Mouse (Mus musculus) CD4-positive, CD25-positive, alpha-beta regulatory T cell, adult 2 months (primary cell): ENCODE measurements at regions not wholly inside any gene's neighbourhood (a gene's known extent, or its start where the extent isn't known, plus 50 kb on each side); places are given as distances from the start of the nearest gene placed in this dataset.

ENCODE experiments used
- DNase-seq: peaks from one replicate; pipeline ENCODE4 v3.0.0-alpha.2; 2012; ENCODE audit warnings: low read depth, low spot score

DNA sequence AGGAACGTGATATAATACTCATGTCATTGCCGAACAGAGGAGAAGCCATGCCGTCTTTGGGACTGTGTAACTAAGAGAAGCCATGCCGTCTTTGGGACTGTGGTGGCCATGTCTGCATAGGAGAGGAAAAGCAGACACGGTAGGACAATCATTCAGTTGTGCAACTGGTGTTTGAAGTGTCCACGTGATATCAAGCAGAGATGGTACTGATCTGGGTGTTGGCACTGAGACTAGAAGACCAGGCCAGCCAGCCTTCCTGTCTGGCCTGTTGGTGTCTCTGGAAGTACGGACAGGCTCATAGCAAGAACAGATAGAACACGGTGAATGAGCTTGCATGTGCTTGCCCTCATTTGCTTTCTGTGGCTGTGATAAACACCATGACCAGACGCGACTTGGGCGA lies 175.7 kb downstream of the Slc38a4 start:
- DNase-seq: no peak

DNA sequence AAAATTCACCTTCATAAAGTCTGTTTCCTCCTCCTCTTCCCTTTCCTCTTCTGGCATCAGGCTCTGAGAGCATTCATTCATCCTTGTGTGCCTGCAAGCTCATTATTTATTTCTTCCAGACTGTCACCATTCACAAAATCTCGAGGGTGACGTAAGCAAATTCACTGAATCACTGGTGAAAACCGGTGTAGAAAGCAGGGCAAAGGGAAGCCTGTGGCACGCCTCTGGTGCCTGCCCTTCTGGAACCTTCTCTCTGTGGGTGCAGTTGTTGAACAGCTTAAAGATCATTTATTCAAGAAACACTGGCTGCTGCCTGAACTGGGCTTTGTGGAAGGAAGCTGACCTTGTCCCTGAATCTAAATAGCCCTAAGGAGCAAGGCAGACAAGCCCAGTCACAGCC lies 177.0 kb downstream of the Slc38a4 start:
- no peak for DNase-seq

DNA sequence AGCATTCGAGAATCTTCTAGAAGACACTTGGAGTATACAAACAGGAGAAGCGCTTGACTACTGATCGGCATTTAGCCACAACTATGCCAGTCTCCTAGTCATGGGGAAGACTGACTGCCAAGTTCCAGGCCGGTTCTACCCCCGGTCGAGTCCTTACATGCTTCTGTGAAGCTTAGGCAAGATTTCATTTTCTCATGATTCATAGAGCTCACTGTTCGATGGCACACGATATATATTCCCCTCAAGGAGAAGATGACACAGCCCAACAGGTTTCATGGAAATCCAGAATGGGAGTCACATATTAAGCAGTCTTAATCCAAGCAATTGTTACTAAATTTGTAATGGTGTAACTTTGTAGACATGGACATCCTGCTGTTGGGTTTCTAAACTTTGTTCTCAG lies 177.8 kb downstream of the Slc38a4 start:
- DNase-seq: no peak

DNA sequence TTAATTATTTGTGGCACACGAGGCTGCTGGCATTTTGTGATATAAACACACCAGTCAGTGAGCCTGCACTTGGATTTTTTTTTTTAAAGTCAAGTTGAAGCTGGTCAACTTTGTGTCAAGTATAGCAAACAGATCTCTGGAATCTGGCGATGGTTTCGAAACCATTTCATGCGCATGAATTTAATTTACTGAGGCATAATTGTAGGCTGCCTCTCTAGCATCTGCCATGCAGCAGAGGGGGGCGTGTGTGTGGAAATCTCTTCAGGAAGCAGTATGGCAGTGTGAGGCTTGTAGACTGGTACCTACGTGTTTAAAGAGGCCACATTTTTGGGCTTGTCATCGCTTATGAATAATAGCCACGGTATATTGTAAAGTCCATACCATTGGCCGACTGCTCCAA lies 177.7 kb upstream of the Slc38a2 start:
- no peak for DNase-seq

DNA sequence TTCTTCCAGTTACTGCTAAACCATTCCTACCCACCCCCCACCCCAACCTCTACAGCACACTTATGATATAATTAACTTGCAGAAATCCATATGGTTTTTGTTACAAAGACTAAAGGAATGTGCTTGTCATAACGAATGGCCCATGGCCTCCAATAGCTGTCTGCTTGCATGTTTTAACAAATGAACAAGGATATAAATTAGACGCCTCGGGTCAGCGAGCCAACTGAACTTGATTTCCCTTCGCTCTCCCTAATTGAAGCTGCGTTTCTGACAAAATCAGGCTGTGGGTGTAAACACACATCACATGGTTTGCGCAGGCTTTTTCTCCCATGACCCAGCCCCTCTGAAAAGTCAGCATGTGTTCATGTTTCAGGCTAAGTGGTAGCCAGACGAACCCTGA lies 174.6 kb upstream of the Slc38a2 start:
- no peak for DNase-seq

DNA sequence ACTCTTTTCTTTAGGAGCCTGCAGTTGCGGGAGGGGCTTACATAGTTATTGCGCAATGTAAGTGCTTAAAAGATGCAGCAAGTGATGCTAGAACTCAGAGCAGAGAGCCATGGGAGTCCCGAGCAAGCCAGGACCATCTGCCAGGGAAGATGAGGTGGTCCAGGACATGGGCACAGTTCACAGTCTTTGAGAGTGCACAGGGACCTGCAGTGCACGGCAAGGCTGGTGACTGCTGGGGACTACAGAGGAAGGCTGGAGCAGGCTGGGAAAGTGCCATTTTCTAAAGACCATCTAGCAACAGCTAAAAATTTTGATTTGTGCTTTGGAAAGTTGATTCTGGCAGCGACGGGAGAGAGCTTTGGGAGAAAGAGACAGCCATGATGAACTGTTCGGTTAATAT lies 174.0 kb upstream of the Slc38a2 start:
- DNase-seq: no peak

DNA sequence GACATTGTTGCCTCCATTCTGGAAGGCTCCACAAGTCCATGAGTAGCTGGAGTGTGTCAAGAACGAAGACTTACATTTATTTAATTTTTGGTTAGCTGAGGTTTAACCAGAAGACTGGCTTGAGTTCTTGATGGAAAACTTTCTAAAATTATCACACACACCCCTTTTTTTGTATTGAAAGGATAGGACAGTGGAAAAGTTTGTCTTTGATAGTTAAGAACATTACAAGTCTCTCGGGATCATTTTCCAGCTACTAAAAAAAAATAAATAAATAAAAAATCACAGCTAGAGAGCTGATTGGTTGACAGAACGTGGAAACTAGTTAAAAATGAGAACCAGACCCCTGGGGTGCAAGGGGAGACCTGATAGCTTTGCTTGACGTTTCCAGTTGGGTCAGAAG lies 173.6 kb upstream of the Slc38a2 start:
- DNase-seq: no peak

DNA sequence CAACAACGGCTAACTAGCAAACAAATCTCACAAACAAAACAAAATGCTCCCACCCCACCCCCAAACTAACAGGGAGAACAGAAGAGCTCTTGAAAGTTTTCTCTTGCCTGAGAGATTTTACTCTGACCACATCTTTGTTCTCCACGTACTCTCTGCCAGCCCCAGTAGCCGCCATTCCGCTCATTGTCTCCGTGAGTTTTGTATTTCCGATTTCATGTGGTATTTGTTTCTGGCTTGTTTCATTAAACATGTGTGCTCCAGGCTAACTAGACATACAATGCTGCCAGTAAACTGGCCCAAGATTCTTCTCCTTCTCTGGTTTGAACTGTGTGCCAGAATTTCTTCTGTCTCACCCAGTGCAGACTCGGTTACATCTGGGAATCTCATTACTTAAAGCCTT lies 168.2 kb upstream of the Slc38a2 start:
- no peak for DNase-seq

DNA sequence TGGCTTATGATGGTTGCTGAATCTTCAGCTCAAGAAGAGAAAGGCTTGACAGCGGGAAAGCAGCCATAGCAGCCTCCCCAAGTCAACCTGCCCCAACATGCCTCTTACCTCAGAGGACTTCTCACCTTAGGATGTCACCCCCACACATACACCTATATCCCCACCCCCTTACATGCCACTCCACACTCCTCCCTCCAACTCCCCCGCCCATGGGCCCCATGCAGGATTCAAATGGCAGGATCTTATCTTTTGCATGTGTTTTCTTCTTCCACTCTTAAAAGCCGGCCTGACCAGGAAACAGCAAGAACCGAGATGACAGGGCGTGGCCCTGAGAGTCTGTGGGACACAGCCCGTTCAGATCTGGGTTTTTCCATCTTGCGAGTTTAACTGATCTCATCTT lies 166.4 kb upstream of the Slc38a2 start:
- no peak for DNase-seq

DNA sequence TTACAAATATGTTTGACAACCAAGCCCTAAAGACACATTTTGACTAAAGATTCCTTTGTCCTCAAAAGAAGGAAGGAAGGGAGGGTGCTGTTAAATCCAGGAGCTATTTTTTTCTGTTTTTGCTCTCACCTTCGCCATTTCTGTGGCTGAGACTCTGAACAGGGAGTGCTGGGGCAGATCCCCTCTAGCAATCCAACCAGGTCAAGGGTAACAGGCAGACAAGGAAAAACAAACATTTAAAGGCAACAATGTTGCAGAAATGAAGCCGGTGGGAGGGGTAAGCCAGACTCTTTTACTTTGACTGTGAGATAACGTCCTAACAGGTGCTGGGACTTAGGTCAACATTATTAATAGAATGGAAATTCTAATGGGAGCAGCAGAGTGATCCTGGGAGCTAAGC lies 158.2 kb upstream of the Slc38a2 start:
- no peak for DNase-seq

DNA sequence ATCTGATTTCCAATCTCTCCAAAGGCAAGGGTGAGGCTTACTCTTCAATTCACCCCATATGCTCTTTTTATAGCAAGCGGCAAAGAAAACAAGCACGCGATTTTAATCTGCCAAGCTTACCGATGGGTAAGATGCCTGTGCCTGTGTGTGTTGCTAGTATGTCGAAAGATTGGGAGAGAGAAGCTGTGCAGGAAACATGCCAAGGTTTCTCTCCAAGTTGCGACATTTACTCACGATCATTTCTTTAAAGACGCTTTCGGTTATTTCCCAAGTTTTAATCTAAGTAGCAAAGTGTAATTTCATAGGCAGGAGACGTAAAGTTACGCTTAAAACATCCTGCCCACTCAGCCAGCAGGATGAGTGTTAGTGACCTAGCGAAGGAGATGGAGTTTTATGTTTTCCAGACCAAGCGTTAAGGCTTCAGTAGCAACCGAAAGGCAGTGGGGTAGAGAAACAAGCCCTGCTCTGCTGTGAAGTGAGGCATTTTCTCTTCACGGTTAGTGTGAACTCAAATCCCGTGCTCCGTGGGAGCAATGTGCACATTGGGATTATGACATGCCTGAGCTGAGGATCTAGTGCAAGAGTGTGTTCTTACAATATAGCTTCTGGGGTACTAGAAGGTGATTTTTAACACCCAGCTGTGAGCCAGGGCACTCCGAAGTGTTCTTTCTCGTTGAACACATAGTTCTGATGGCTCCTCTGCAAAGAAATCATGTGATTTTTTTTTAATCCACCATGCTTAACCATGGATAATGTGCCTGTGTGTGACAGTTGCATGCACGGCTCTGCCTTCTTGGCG lies 152.6 kb upstream of the Slc38a2 start:
- DNase-seq: no peak

DNA sequence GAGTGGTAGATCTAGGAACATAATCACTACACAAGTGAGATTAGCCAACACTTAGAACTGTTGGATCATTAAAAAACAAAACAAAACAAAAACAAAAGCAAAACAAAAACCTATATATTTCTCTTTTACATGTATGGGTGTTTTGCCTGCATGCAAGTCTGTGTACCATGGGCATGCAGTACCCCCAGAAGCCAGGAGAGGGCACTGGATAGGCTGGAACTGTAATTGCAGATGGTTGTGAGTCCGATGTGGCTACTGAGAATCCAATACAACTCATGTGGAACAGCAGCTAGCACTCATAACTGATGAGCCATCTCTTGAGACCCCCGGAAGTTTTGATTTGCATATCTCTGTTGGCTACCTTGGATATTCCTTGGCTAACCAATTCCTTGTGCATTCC lies 148.6 kb upstream of the Slc38a2 start:
- peak; percentile 53 for DNase-seq

DNA sequence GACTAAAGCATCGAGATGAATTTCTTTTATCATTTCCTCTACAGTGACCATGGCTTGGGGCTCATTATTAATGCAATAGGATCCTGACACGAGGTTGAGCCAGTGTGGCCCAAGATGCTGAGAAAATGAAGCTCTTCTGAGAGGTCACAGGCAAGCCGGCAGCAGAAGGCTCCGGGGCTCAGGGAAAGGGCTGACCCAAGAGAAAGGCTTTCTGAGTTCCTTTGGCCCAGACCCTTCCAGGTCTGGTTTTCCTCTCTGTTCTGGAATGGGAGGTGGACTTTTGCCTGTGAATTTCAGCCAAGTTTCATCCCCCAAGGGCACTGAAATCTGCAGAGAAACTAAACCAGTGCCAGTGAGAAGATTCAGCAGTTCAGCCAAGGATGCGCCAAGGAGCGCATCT lies 145.7 kb upstream of the Slc38a2 start:
- DNase-seq: no peak

DNA sequence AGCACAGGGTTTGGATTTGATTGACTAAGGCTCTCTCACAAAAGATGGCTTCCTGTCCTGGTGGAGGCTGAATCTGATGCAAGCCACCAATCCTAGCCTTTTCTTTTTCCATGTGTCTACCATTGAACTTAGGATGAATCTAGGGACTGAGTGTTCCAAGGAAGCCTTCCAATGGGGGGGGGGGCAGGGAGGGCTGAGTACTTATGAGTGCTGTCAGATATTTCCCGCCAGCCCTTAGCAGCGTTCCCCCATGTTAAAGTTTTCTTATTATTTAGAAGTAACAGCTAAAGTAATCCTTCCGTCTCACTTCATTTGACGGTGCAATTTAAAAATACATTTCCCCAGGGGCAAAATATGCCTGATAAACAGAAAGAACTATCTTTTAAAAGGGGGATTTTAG lies 144.8 kb upstream of the Slc38a2 start:
- no peak for DNase-seq

DNA sequence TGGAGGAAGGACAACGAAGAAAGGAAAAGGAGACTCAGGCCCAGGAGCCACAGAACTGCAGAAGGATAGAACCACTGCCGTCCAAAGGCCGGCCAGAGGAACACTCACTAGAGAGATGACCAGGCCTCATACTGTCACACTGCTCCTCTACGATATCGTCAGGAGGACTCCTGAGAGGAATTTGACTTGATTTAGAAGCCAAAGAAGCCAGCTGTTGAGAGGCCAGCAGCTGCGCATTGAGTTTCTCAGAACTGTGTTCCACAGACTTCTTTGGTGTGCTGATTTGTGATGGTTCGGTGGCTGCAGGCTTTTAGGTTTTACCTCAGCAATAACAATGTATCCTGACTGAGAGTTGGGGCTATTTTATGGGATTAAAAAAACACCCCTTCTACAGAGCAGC lies 144.1 kb upstream of the Slc38a2 start:
- DNase-seq: no peak

DNA sequence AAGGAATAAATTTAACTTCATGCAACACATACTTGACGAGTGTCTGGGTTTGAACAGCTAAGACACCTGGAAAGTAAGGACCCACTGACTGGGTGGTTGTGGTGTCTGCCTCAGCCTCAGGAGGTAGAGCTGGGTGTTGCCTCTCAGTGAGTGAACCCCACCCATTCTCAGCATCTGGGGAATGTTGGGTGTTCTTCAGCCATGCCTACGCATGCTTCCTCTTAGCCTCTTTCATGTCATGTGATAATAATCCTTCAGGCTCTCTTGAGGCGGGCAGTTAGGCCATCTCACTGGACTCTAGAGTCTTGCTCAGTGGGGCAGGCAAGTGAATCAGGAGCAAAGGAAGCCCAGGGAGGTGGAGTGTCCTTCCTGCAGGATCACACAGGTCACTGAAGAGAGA lies 143.4 kb upstream of the Slc38a2 start:
- DNase-seq: no peak

DNA sequence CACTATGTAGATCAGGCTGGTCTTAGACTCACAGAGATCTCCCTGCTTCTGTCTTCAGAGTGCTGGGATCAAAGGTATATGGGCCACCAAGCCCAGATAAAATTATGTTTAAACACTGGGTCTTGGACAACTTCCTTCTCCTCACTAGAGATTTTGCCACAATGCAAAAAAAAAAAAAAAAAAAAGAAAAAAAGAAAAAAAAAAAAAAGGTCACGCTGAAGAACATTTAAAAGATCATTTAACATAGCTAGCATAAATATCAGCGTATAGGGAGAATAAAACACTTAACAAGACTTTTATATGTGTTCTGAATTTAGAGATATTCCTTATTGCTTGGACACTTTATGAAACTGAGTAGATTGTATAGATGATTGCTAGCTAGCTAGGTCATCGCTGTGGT lies 137.1 kb upstream of the Slc38a2 start:
- no peak for DNase-seq

DNA sequence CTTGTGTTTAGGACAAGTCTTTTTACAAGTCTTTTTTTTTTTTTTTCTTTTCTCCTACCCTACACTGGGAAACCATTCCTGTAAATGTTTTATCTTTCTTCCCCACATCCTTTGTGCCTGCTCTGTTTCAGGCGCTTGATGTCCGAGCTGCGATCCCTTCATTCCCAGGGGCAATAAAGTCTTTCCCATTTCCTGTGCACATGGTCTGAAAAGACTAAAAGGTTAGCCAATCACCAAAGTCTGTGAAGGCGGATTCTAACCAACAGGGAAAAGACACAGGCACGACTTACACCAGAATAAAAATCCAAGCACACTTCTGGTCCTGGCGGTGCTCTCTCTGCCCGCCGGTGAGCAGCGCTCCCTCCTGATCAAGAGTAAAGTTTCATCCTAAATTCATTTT lies 135.3 kb upstream of the Slc38a2 start:
- no peak for DNase-seq

DNA sequence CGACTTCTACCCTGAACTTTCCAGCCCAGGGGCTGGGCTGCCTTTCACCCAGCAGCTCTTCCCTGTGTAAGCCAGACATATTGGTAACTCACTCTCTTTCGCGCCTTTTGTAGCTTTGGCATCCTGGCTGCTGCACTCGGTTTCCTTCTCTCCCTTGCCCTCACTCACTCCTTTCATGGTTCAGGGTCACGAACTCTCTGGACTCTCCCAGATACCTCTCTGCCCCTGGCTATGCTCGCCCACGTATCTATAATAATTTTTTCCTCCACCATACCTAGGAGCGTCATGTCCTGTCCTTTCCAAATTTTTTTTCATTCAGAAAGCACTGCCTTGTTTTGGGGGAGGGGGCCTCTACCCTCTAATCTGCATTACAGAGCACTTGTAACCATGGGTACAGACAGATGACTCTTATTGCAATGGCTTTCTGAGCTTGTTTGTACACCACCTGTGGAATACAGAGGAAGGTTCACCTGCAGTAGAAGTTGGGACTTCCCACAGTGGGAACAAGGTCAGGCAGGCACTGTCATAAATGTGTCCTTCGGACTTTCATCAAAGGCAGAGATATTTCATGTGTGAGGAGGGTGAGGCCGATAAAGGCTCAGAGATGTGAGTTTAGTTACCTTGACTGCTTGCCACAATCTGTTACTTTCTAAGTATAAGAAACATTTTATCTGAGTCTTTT lies 134.8 kb upstream of the Slc38a2 start:
- DNase-seq: no peak

DNA sequence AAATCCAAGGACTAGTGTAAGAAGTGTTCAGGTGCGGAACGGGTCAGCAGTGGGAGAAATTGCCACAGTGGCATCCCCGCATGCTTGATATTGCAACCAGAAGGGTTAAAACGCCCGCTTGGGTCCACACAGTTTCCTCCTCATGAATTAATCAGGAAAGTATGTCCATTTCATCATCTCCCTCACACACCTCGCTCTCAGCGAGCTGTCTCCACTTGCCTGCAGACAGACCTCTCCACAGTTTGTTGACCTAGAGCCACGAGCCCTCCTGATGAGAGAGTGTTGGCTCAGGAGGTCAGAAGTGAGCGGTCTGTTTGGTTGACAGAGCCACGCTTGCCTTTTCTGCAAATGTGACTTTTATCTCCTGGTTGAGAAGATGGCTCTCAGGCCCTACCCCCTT lies 132.9 kb upstream of the Slc38a2 start:
- no peak for DNase-seq

DNA sequence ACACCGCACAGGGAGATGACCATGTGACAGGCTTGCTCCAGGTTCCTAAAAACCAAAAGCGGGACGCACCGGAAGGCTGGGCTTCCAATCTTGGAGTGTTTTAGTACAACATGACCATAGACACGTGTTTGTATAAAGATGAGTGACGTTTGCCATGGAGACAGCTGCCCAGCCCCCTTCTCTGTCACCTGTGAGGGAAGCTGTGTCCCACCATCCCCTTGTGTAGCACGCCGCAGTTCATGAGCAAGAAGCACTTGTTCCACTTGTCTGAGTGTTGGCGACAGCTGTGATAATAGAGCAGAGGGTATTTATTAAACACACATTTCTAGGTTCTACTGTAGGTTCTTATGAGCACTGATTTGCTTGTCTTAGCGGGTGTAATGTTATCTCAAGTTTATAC lies 131.7 kb upstream of the Slc38a2 start:
- no peak for DNase-seq

DNA sequence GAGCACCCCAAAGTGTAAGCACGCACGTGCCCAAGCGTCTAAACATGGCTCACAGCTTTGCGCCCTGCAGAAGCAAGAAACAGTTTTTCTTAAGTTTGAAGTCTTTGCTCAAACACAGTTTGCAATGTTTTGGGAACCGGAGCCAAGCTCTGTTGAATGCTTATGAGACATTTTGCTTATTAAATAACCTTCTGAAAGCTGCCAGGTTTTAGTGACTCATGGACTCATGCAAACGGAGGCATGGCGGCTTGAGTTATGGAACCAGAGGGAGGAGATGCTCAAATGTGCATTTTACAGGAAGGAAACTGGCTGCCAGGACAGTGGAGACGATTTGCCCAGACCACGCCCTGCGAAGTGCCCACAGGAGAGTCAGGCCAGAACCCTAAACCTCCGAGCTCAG lies 131.0 kb upstream of the Slc38a2 start:
- DNase-seq: no peak

DNA sequence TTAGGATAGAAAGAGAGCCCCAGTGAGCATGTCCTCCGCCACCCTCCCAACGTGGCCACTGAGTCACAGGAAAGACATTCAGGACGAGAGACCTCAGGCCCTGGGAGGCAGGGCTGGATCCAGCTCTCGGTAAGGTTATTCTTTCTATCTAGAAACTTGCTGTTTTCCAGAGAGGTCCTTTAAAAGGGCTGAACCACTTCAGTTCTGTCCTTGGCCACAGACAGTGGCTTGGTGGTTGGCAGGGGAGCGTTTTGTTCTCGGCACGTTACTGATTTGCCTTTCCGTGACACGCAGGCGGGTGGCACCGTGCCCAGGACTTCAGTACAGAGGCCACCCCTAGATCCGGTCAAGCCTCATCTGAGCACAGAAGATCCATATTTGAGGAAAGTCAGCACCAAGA lies 130.4 kb upstream of the Slc38a2 start:
- DNase-seq: no peak

DNA sequence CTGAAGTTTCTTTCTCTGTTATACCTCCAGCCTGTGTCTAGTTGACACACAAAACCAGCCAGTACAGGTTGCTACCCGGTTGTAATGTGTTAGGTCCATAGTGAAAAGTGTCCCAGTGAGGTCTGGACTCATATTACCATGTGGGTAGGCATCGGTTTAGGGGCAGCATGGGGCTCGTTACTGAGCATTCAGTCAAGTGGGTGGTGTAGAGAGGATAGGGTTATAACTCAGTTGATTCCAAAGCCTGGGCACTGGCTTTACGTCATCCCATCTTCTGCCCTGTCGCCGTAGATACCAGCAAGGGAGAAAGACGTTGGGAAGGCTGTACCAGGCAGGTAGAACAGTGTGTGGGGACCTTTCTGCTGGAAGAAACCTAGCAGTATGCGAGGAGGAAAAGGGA lies 129.2 kb upstream of the Slc38a2 start:
- no peak for DNase-seq
